Mouse (Mus musculus): ENCODE measurements at regions not wholly inside any gene's neighbourhood (a gene's known extent, or its start where the extent isn't known, plus 50 kb on each side); places are given as distances from the start of the nearest gene placed in this dataset.
A peak's percentile ranks its signal among the peaks of the same experiment; 100 is the strongest.

DNA sequence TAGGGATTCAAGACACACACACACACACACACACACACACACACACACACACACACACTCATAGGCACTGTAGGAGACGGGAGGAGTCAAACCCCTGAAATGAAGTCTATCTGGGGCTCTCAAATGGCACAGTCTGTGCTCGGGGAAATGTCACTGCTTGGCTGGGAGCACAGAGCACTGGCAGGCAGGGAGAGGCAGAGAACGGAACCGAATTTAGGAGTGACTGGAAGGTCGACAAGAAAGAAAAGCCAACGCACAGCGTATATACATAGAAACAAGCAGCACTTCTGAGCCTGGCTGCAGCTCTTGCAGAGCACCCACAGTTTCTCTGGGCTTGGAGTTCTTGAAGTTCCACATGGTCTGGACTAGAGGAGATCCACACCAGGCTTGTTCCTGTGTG, 160.1 kb upstream of the Zfp703 start:
- no peak for DNase-seq

DNA sequence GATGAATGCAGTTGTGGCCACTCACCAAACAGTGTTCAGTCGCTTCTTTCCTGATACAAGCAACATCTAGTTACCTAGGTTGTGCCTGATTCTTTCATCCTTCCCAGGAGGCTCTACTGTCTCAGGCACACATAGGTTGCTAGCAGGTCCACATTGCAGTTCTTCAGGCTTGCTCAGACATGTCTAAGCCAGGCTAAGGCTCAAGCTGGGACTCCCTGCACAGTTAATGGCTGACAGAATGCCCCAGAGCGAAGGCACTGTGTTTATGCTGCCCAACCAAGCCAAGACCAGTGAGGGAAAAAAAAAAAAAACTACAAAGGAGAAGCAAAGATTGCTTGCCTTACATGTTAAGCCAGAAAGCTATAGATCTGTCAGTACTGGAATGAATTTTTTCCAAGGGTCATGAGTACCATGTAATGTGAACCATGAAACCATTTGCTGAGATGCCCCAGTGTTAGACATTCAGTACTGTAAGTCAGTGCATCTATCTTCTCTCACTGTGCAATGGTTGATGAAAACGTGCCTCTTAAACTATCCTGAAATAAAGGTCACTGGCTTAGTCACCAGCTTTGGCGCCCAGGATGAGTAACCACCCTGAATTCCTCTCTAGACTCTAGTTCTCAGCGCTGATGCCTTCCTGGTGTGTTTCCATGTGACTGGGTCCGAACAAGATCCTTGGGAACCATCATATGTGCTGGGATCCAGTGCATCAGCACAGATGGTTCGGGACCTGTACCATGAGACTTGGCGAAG, 152.8 kb upstream of the Zfp703 start:
- DNase-seq, result no peak

DNA sequence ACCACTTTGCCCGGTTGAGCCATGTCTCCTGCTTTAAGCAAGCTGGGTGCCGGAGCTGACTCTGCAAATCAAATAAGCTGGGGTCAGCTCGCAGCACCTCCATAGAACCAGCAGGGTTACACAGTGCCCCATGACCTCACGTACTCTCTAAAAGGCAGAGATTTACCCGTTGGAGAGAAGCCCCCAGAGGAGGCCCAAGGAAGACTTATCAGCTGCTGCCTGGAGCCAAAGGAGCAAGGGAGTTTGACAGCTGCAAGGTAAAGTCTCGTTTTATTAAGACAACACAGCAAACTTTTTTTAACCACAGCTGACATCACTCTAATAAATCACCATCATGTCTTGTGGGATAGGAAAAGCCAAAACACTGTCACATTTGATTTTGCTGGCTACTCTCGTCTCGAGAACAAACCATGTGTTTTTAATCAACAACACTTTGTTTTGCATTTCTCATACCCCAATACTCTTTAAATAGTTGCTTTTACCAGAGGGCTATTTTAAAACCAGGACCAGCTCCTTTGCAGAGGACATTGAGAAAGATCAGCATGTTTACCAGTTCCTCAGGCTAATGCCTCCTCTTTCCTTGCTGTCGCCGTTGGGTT, 148.7 kb upstream of the Zfp703 start:
- DNase-seq, result no peak

DNA sequence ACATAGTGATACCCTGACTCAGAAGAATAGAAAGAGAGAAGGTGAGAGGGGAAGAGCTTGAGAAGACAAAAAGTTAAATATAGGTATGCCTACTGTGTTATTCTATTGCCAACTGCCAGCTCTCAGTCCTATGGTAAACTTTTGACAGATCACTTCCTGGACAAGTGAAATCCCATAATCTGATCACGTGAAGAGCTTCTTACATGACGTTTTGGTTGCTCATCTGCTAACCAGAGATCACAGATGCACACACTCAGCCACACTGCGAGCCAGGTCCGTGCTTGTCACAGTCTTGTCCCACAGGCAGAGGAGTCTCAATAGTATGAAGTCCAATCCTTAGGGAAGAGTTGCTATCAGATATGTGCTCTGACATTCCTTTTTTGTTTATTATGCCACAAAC, 147.8 kb upstream of the Zfp703 start:
- no peak for DNase-seq

DNA sequence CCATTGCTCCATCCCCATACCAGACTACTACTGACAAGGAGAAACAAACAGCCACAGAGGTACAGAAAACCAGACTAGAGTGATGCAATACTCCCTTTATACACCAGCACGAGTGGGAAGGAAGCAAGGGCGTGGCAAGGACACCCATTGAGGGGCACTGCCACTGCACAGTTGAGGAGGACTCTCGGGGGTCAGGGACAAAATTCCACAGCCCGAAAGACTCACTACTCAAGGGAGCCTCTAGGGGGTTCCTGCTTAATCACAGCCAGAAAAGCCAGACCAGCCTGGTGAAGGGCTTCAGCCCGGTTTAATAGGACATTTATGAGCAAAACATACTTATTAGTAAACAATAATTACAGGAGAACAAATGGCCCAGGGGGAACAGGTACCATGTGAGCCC, 146.0 kb upstream of the Zfp703 start:
- DNase-seq, result no peak

DNA sequence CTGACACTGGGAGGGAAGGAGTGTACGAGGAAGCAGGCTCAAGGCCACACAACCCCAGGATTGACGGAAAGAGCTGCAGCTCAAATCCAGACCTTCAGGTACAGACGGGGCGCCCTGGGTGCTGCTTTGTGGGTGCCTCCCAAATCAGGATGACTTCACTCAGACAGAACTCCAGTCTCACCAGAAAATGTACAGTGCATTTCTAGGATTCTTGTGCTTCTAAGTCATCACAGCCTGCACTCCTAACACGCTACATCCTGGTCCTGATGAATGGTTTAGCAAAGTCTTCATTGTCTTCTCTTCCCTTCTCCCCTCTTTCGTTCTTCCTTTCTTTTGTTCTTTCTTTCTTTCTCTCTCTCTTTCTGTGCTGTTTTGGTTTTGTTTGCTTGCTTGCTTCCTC, 145.3 kb upstream of the Zfp703 start:
- no peak for DNase-seq

DNA sequence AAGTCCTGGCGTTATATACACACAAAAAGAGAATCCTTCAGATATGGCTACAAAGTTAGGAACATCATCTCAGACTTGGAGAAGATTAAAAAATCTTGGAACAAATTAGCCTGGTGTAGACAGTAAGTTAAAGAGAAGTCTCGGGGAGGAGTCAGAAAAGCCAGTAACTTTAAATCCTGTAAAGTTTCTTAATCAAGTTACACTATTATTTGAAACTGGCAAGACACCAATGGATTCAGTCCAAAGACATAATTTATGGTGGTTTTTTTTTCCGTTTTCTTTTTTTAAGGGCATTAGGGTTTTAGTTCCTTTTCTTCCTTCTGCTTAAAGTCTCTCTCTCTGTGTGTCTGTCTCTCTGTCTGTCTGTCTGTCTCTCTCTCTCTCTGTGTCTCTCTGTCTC, 144.6 kb upstream of the Zfp703 start:
- no peak for DNase-seq

DNA sequence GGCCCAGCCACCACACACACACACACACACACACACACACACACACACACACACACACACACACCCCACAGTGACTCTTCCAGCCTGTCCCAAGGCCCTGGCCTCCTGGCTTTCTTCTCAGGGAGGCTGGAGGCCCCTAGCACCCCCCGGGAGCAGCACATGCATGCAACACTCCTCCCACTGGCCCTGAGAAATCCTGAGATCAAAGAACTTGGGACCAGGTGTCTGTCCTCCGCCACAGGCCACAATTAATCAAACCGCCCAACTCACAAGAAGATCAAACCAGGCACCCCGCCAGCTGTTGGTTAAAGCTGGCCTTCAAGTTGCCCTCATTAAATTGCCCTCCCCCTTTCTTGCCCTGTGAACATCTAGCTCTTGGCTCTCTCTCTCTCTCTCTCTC, 143.8 kb upstream of the Zfp703 start:
- DNase-seq, result no peak

DNA sequence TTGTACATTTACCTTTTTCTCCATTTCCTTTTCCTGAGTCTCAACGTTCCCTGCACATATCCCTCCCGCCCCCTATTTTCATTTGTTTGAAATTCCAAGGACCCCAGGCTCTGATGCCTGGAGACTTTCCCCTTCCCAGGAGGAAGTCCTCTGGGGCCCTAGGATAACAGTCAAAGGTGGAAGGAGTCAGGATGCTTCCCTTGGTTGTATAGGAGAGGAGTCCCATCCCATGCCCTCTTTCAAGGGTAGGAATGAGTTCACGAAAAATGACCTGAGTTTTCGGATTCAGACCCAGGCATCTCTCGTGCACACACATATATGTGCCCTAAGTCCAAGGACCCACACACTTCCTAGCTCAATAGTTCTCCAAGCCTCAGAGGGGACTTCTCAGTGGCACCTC, 143.3 kb upstream of the Zfp703 start:
- no peak for DNase-seq

DNA sequence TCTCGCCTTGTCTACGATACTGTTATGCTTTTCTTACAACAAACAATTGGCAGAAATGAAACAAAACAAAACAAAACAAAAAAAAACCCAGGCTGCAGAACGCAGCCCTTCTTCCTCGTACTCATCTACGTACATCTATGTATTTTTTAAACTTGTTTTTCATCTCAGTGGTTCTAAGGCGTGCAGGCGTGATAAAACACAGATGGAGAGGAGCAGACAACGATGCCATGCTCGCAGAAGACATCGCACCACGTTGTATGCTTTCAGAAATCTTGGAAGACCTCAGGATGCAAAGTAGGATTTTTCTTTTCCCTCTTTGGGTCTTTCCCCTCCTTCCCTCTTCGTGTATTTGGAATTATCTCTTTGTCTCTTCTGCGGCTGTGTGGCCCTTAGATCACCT, 142.5 kb upstream of the Zfp703 start:
- no peak for DNase-seq

DNA sequence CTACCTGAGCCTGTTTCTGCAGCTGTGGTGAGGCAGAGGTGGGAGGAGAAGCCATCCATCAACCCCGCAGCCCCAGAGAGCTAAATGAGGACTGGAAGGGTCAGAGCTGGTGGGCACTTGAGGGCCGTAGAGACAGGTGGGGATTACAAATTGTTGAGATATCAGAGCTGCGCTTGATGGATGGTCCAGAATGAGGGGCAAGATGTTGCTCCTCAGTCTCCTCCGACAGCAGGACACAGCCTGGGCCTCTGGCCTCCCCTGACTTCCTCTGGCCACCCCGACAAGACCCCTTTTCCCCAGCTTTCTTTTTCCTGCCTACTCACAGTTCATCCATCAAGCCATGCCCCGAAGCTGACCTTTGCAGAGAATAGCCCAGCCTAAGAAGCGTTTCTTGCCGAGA, 142.0 kb upstream of the Zfp703 start:
- DNase-seq, result no peak

DNA sequence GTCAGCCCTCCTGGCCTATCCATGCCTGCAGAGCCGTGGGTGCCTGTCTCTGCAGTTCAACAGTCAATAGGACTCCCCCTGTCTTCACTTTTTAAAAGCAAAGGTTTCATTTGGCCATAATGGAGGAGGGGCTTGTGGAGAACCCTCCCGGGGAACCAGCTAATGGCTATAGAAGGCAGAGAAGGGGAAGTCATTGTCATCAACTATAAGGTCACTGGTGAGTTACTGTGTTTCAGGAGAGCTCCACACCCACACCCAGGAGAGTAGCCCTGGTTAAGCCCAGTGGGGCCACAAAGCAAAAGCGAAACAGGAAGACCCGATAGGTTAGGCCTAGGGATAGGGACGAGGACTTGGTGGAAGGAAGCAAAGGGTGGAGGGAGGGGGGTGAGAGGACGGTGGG, 141.5 kb upstream of the Zfp703 start:
- no peak for DNase-seq

DNA sequence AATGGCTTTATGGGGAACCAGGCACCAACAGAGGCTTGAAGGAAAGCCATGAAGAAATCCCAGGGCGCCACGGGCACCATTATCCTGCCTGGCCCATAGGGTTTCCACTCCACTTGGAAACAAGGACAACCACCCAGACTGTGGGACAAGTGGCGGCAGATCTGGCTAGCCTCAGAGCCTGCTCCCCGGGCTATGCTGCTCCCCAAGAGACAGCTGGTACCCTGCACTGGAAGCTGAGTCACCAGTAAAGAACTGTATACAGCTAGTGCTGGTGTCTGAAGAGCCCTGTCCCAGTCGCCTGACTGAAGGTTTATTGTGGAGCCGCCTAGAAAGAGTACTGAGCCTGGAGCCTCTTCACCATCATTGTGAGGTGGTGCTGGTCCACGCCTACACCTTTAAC, 140.6 kb upstream of the Zfp703 start:
- no peak for DNase-seq

DNA sequence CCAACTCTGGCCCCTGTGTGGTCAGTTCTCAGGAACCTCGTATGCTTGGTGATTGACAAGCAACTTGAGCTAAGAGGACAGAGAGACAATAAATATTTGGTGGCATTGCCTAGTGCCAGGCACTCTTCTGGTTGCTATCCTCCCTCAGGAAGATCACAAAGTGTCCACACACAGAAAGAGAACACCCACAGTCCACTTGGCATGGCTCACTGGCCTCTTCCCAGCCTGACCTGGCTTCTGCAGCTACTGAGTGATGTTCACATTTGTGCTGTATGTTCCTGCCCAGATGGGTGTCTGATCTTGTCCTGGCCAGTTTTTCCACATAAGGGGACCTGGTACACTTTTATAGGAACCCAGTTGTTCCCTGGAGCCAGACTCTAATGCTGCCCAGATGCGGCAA, 136.8 kb upstream of the Zfp703 start:
- DNase-seq, result peak; percentile 62

DNA sequence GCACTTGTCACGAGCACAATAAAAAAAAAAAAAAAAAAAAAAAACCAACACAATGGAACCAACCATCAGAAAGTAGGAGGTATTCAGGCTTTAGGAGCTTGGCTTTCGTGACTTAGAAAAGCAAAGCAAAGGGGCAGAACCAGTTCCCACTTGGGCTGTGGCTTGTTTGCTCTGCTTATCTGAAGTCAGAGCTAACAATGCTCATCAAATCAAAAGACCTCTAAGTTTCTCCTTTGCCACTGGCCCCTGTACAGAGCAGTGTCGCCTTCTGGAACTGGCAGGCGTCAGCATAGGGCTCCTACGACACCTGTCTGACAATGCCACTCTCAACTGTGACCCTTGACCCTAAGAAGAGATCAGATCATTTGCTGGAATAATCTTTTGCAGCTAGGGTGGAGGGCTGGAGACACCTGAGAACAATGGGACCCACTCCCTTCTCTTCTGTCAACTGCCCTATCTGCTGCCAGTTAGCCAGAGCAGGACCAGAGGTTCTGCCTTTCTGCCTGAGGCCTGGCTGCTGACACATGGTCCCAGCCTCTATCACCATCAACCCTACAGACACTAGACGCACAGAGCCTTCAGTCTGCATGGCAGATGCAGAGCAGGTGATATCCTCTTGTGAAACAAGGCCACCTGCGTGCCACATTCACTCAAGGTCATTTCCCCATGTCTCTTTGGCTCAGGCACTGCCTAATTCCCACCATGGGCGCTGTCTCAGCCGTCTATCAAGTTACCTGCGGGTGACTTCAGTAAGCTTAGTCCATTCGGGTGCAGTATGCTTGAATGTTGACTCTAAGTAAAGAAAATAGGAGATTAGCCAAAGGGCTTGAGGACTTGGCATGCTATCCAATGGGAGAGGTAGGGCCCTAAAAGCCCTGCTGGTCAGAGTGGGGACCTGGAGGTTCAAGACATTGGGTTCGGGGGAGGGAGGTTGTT, 136.1 kb upstream of the Zfp703 start:
- DNase-seq, result no peak

DNA sequence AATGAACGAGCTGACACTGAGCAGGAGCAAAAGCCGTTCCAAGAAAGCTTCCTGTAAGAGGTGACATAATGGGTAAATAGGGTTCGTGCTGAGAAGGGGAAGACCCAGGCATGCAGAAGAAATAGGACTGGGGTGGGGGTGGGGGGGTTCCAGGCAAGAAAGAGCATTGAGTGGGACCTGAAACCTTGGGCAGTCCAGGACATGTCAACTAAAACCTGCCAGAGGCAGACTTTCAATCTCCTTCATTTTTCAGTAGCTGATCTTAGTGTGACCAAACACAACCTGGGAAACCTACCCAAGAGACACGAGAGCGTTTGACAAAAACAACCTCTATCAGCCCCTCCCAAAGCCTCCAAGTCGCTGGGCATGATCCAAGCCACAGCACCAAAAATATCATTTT, 133.4 kb upstream of the Zfp703 start:
- DNase-seq, result no peak

DNA sequence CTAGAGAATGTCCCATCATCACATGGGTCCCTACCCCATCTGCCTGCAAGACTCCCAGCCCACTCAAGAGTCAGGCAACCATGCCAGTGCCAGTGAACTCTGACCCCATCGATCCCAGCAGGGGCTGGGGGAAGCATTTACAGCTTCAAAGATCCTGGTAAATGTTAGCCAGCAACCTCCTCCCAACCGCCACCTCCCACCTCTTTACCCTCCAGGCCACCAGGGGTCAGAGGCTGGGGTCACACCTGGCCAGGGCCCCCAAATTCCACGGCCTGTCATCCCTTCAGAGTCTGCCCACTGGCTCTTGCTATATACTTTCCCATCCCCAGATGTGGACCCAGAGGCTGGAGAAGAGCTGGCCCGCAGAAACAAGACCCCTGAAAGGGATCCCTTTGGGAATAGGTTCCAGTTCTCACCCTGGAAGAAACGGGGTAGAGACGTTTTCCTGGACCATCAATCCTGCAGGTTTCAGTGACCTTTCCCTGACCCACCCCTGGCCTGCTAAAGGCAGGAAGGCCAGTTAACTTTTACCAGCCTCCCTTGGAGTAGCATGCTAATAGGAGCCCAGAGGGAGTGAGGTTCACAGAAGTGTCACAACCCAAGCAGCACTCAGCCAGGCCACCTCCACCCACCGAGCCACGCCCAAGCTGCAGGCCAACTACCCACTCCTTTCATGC, 132.9 kb upstream of the Zfp703 start:
- no peak for DNase-seq

DNA sequence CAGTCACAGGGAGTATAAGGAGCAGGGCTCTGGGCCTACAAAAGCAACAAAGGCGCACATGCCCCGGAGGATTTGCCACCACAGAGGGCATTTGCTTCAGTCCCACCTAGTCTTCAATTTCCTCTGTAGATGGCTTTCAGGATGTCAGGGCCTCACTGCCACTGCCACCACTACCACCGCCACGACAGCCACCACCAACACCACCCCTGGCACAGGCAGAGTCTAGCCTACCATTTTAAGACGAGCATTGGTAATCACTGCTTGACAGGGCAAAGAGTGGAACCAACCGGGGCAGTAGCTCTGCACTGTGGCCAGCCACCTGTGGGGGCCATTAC, 132.3 kb upstream of the Zfp703 start:
- DNase-seq, result no peak

DNA sequence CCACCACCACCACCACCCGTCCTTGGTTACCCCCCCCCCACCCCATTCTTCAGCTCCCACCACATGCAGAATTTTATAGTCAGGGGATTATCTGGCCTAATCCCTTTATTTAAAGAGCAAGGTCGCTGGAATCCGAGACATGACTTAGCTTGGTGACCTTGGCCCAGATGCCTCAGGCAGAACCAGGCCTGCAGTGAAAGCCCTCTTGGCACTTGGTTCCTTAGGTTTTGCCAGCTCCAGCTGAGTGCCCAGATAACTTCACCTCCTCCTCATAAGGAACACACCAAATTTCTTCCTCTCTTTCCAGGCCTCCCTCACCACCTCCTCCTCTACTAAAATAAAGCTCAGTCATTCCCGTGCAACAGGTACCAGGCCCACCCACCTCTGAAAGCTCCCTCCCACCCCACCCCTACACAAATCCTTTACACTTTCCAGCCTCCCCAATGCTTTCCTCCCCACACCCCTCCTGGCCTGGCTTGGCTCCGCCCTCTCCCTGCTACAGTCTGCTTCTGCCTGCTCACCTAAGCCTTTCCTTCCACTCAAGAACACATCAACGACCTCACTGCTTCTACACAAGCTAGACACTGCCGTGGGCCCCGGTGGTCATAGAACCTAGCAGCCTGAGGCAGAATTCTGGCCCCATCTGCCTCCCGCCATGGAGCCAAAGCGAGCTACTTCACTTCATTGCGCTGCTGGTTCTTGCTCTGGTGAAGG, 131.5 kb upstream of the Zfp703 start:
- no peak for DNase-seq

DNA sequence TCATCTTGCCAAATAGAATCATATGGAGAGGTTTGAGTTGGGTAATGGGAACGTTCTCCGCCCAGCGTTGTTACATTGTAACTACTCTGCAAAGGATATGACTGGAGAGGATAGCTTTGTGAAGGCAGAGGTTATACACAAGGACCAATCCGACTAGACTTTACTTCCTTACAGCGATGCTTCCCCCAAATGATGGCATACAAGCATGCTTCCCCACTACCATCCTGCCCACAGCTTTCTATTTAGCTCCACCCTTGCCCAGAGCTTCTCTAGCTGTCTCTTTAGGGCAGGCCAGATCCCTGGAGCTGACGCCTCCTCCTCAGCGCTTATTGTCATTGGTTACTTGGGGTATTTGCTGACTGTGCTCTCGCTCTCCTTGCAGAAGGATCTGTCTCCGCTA, 130.1 kb upstream of the Zfp703 start:
- no peak for DNase-seq

DNA sequence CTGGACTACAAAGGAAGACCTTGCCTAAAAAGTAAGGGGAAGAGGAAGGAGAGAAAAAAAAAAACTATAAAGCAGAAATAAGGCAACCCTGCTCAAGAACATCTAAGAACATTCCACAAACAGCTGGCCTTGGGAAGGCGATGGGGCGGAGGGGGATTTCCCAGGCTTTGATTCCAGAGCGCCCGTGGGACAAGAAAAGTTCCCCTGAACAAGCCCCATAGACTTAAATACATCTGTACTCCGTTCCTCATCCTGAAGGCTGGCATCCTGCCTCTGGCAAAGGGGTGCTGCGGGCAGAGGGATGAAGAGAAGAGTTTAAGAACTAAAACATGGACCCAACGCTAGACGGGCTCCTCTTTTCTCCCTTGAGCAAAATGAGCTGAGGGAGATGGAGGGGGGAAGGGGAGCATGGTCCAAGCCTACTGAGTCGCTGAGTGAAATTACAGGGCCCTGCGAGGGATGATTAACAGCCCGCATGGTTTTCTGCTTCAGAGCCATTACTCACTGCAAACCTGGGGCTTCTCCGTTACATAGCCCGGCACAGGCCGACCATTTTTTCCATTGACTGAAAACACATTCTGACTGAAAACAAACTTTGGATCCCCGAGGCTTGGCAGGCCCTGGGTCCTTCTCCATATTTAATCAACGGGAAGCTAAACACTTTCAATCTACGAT, 128.9 kb upstream of the Zfp703 start:
- DNase-seq, result no peak

DNA sequence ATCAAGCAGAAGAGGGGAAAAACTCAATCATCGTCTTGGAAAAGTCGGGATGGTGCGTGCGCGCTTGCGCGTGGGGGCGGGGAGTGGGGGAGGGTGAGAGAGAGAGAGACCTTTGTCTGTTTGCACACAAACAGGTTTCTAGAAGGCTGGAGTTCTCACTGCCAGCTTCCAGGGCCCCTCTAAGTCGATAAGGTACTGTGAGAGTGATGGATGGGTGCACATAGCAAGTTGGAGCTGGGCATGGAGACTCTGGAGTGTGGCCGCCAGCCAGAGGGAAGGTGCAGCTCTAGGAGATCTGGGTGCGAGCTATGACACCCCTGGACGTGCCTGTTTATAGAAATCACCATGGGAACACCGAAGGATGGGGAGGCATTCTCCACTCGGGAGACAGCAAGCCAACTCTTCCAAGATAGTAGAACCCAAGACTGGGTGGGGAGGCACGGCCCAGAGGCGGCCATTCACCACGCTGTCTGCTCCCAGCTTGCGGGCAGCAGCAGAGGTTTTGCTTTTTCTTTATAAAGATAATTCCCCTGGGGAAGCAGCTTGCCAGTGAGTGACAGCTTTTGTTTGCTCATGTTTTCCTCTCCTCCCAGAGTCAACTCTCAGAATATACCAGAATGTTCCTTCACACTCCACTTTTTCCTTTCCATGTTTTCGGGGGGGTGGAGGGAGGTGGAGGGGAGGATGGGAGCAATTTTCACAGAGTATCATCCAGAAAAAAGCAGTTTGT, 128.0 kb upstream of the Zfp703 start:
- no peak for DNase-seq
